Mouse (Mus musculus) gastrocnemius, postnatal 25 days (tissue): ENCODE results near the gene Ethe1. TPM values are rescaled to one million over a fixed set of nuclear protein-coding genes. Genes with fewer than 3 reads are reported as not detected.

Source experiments
- total RNA-seq, 2 experiments: library from RNA; stranded (reverse); gene quantifications; 1 replicate in 1 of 2; 2 replicates in 1 of 2; pipeline ENCODE4 v1.2.3; 2021

Gene Ethe1
- total RNA-seq, 2 experiments from 2014 or later = 21.6 to 25.9 TPM

Other genes with a start within 250 kb of the Ethe1 start
- not detected for gene Lypd5, start 238.3 kb upstream of the Ethe1 start, total RNA-seq
- gene Kcnn4, start 217.3 kb upstream of the Ethe1 start, total RNA-seq = under 1 TPM; 0.13 to 0.70 TPM
- gene Smg9, start 187.9 kb upstream of the Ethe1 start, total RNA-seq = 10 to 100 TPM in 1 of 2 experiments, 1 to 10 TPM in 1; 8.2 to 11.0 TPM
- gene Irgc1, start 135.2 kb upstream of the Ethe1 start, total RNA-seq = not detected
- gene Plaur, start 125.1 kb upstream of the Ethe1 start, total RNA-seq = under 1 TPM in 1 of 2 experiments, not detected in 1; 0.75 TPM
- gene Cadm4, start 105.5 kb upstream of the Ethe1 start, total RNA-seq = 1 to 10 TPM; 4.4 to 4.5 TPM
- gene Zfp428, start 80.5 kb upstream of the Ethe1 start, total RNA-seq = 1 to 10 TPM; 4.0 TPM
- gene AC161166.1, start 75.1 kb upstream of the Ethe1 start, total RNA-seq = not detected
- 10 to 100 TPM; 12.3 to 13.0 TPM for gene Irgq, start 56.9 kb upstream of the Ethe1 start, total RNA-seq
- not detected for gene Pinlyp, start 41.4 kb upstream of the Ethe1 start, total RNA-seq
- gene Xrcc1, start 41.3 kb upstream of the Ethe1 start, total RNA-seq = 10 to 100 TPM; 15.8 to 17.5 TPM
- gene Zfp575, start 98 bp downstream of the Ethe1 start, total RNA-seq = under 1 TPM in 1 of 2 experiments, not detected in 1; 0.13 TPM
- gene Phldb3, start 23.2 kb downstream of the Ethe1 start, total RNA-seq = under 1 TPM; 0.59 to 0.70 TPM
- not detected for gene Lypd3, start 49.0 kb downstream of the Ethe1 start, total RNA-seq
- gene Tex101, start 89.1 kb downstream of the Ethe1 start, total RNA-seq = not detected
- gene BC049730, start 121.7 kb downstream of the Ethe1 start, total RNA-seq = not detected
- gene Gm4763, start 139.4 kb downstream of the Ethe1 start, total RNA-seq = not detected
- not detected for gene Cd177, start 172.8 kb downstream of the Ethe1 start, total RNA-seq
- gene Ceacam10, start 189.7 kb downstream of the Ethe1 start, total RNA-seq = not detected